Mouse (Mus musculus) fibroblast of lung, adult 2 months (primary cell): ENCODE data around the gene Fam166a.

Source experiments
- DNase-seq: peaks from one replicate; pipeline ENCODE4 v3.0.0-alpha.2; 2011; ENCODE audit warnings: low read depth

Fam166a gene

GRCm38 (mm10) chr2:25223681-25224491, 5.3 kb downstream of the Fam166a start:
- DNase-seq: peak; percentile 33

GRCm38 (mm10) chr2:25224492-25224765, 5.9 kb downstream of the Fam166a start, which contains the start of gene Tubb4b:
Gene Tubb4b, minus strand, starts transcription at chr2:25224702.
- DNase-seq: no peak

GRCm38 (mm10) chr2:25224766-25225752, 6.5 kb downstream of the Fam166a start:
- peak; percentile 99 for DNase-seq

DNA sequence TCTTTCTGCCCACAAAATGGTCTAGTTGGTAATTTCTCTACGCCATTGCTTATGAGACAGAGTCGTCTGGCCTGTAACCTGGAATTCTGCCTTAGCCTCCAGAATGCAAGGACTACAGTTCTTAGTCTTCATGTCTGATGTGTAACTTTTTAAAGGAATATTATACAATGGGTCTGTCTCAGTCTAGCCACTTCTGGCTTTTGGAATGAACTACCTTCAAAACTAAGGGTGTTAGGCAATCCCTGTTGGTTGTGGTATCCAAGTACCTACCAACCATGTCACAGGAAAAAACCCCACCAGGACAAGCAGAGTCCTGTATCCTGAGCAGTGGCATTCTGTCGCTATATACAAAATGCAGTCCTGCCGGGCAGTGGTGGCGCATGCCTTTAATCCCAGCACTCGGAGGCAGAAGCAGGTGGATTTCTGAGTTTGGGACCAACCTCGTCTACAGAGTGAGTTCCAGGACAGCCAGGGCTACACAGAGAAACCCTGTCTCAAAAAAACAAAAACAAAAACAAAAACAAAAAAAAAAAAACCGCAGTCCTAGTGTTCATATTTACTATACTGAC, 7.3 kb downstream of the Fam166a start:
- no peak for DNase-seq

DNA sequence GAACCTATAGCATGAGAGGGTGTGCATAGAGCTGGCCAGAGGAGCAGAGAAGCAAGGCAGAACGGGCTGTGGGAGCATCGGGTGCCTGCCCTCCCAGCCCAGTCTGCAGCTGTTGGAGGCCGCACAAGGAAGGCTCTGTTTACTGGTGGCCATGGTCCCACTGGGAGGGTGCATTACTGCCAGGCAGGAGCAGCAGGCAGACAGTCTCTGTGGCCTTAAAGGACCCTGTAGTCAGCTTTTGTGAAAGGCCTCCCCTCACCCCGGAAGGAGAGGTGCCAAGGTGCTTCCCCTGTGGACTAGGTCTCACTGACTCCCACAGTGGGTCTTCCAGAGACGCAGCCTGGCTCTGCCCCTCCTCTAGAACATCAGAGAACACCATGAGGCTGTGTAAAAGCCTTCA, 8.3 kb downstream of the Fam166a start:
- DNase-seq: no peak

DNA sequence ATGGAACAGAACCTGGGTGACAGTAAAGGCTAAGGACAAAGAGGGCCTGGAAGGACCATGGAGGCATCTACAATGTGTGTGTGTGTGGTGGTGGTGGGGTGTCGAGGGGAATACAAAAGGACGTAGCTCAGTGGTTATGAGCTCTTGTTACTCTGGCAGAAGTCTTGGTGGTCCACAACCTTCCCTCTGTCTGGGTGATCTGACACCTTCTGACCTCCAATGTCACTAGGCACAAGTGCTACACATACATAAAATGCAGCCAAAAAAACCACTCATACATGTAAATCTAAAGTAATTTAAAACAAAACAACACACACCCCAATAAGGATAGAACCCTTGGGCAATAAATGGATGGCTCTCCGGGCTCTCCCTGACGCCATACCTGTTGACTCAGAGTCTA, 8.9 kb downstream of the Fam166a start:
- DNase-seq: no peak

GRCm38 (mm10) chr2:25228431-25228889, 9.9 kb downstream of the Fam166a start:
- DNase-seq: peak; percentile 87

DNA sequence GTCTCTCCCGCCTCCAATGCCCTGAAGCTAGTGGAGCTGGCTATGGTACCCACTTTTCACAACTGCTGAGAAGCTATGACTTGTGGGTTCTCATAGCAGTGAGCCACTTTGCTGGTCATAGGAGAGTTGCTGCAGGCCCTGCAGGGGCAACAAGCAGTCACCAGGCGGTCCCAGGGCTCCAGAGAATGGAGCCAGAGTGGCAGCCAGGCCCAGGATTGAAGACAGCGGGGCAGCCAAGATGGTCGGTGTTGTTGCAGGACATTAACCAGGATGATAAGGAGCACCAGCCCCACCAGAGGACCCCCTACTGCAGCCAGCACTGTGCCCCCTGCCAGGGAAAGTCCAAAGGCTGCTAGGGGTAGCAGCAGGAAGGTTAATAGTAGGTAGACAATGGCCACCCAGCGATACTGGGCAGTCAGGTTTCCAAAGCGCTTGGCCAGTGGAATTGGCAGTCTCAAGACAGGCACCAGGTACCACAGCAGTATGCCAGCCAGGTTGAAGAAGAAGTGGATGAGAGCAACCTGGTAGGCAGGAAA, 10.5 kb downstream of the Fam166a start:
- no peak for DNase-seq

DNA sequence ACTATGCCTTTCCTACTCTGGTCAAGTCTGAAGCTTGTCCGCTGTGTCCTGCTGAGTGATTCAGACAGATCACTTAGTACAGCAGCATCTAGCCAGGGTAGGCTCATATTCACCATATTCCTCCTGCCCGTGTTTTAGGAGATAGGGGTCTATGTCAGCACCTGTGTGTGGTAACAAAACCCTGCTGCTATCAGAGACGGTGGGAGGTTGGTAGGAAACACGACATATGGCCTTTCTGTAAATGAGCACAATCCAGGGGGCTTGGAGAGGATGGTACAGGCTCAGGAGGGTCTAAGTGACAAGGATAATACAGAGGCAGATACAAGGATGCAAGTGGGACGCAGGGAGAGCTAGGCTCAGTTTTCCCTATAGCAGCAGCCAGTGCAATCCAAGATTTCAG, 11.0 kb downstream of the Fam166a start:
- DNase-seq: no peak

DNA sequence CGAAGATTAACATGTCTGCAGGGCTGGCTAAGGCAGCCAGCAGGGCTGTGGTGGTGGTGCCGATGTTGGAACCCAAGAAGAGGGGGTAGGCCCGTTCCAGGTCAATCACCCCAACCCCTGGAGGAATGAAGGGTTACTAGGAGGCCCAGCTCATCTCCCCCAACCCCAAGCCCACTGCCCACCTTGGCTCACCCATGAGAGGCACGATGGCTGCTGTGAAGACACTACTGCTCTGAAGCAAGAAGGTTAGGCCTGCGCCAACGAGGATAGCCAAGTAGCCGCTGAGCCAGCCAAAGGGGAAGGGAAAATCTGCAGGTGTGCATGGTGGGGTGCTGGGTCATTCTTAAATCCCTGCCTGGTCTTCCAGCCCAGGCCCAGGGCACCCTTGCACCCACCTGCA, 12.0 kb downstream of the Fam166a start:
- no peak for DNase-seq

DNA sequence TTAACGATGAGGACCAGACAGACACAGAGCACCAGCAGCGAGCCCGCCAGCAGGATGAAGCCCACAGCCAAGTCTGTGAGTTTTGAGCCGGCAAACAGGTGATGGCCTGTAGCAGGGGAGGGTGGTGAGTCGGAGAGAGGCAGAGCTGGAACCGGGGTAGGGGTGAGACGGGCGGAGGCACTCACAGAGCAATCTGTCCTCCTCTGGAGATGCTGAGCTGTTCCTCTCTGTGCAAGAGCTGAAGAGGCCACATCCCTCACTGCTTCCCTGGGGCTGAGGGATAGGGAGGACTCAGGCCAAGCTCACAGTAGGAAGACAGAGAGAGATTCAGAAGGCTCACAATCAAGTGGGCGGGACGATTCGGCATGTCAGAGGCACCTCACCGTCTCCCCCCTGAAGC, 12.5 kb downstream of the Fam166a start:
- no peak for DNase-seq

DNA sequence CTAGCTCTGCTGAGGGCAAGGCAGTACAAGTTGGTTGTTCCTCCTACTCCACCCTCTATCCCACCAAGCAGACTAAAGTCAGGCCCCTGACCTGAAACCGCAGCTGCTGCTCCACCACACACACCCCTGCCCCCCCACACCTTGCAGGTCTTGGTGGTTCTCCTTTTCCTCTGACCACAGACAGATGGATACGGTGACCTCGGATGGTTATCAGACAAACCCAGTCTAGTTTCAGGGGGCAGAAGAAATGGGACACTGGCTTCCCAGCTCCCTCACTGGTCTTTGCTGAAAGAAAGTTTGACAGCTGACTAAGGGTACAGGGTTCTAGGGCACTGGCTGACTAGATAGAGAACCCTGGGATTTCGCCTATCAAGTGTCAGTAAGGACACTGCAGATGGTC, 14.9 kb downstream of the Fam166a start:
- no peak for DNase-seq

DNA sequence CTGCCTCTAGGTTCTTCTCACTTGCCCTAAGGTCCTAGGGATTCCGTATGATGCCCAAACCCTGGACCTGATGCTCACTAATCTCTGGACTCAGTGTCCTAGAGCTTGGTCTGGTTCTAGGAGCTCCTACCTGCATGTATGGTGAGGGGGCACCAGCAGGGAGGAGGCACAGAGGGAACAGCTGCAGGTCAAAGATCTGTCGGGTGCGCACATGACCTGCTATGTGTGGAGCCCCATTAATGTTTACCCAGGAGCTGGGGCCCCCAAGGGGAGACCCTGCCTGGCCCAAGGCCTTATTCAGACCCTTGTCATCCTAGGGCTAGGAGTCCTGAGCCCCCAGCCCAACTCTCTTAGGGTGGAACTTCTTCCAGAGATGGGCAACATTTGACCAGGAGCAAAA, 15.5 kb downstream of the Fam166a start, which contains the start of gene Slc34a3:
TSS of gene Slc34a3 (minus strand) at position 315 of the 400 bp plus-strand sequence.
- no peak for DNase-seq

- no peak for DNase-seq
Observed at GRCm38 (mm10) chr2:25234551-25235220, 16.1 kb downstream of the Fam166a start.

DNA sequence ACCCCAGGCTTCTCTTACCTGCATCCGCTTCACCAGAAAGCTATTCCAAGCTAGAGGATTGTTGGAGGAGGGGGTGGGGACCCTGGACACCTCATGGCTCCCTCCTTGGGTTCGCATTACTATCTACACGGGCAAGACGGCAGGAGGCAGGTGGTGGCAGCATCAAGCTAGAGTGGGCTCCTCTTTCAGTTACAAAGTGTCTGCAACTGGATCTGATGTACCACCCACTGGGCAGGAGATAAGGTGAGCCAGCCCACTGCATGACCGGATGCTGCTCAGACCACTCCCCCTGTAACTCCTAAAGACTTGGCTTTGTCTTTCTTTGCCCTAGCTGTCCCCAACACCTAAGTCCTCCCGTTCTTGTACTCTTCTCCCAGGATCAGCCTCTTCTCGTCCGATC, 18.1 kb downstream of the Fam166a start, which contains the start of gene Rnf224:
TSS of gene Rnf224 (minus strand) at position 174 of the 400 bp plus-strand sequence.
- no peak for DNase-seq

- no peak for DNase-seq
Observed at GRCm38 (mm10) chr2:25237522-25237921, 19.0 kb downstream of the Fam166a start.

DNA sequence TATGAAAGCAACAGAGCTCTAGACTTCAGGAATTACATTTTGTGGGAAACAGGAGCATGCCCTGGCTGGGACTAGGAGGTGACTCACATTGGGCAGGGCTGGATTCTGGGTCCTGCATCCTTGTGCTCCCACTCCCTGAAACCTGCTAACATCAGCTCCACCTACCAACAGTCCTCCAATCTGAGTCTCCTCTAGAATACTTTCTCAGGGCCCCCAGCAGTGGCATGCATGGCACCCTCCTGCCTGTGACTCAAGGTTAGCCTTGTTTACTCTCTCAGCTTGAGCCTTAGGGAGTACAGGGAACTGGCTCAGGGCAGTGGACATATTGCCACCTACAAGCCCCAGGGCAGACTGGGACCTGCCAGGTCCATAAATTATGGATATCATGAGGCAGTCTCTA, 19.6 kb downstream of the Fam166a start:
- DNase-seq: no peak

GRCm38 (mm10) chr2:25239766-25240165, 21.2 kb downstream of the Fam166a start:
- DNase-seq: no peak

DNA sequence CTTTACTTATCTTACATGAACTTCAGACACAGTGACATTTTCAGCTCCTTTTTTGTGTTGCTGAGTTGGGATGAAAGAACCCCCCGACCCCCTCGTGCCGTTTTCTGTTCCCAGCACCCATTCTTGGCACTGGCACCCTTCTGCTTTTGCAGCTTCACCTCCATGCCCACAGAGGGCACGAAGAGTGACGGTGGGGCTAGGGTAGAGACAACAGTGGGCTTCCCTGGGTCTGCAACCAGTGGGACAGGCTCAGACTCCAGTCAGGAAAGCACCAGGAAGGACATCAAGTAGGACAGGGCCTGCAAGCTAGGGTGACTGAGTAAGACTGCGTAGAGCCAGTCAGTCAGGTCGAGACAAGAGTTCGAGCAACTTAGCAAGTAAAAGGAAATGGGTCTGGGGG, 21.8 kb downstream of the Fam166a start:
- DNase-seq: no peak

- DNase-seq: no peak
Observed at GRCm38 (mm10) chr2:25240723-25241437, 22.3 kb downstream of the Fam166a start.

DNA sequence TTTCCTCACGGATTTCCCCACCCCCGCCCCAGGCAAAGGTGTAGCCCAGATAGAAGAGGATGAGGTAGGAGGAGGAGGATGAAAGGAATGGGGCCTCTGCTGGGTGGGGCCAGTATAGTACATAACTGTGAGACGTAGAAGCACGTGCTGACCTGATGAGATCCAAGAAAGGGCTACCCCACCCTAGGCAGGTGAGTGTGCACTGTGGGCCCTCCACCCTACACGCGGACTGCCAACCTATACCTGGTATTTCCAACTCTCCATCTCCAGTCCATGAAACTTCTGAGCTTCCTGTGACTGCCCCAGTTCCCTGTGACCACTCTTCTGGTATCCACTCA, 22.9 kb downstream of the Fam166a start:
- no peak for DNase-seq
